Mouse (Mus musculus) monocyte, adult 59 days (primary cell): Measurements from ENCODE around the gene Tra2b. TPM values are rescaled to one million over a fixed set of nuclear protein-coding genes. Genes with fewer than 3 reads are reported as not detected.

Source experiments
- total RNA-seq, 2 experiments: library from RNA; stranded (reverse); gene quantifications; one replicate each; pipeline ENCODE4 v1.2.4; 2023

The Tra2b gene
- total RNA-seq: 100 to 1,000 TPM; 298 to 313 TPM

GRCm38 (mm10) chr16:22265849-22266376 is at the start of gene Tra2b:
Gene Tra2b, minus strand, starts transcription at chr16:22266005.

Other genes with a start within 250 kb of the Tra2b start
- under 1 TPM in 1 of 2 experiments, not detected in 1; 0.13 TPM for gene Igf2bp2, start 102.7 kb downstream of the Tra2b start, total RNA-seq
- gene Etv5, start 173.7 kb upstream of the Tra2b start, total RNA-seq: 10 to 100 TPM; 13.1 to 14.7 TPM